Mouse (Mus musculus): ENCODE results near the gene Dusp7. TPM values are rescaled to one million over a fixed set of nuclear protein-coding genes. Genes with fewer than 3 reads are reported as not detected.

Gene Dusp7
- polyA plus RNA-seq, 1 experiment, result 11.0 TPM

- Histone ChIP-seq H3K79me2 (ENCODE audit: control insufficient read depth, insufficient read depth) (peaks cover 55% of the 10 kb centered on the region), H3K27me3 (ENCODE audit: control insufficient read depth, insufficient read depth, insufficient read length) (no peaks in the 10 kb centered on the region), H3K36me3 (ENCODE audit: control insufficient read depth, insufficient read depth) (peaks cover 23% of the 10 kb centered on the region), H3K79me3 (ENCODE audit: low read depth) (peaks cover 29% of the 10 kb centered on the region), H3ac (ENCODE audit: control insufficient read depth, insufficient read length, low read depth) (peak overlapping the region; percentile 89), H3K4me3 (ENCODE audit: insufficient read depth, poor library complexity, severe bottlenecking) (peak overlapping the region; percentile 60)
- TF ChIP-seq CTCF (IDR thresholded peaks at IDR 0.05; ENCODE audit: control insufficient read depth, insufficient read depth, insufficient read length), result no peak
- TF ChIP-seq MAX (IDR thresholded peaks at IDR 0.05), result no peak
- no peak for TF ChIP-seq MYOG (IDR thresholded peaks at IDR 0.05; ENCODE audit: control insufficient read depth, extremely low read depth, insufficient read length)
- TF ChIP-seq USF1 (IDR thresholded peaks at IDR 0.05; ENCODE audit: low read depth), result no peak
- TF ChIP-seq CEBPB (IDR thresholded peaks at IDR 0.05; ENCODE audit: low read depth), result no peak
- TF ChIP-seq FOSL1 (IDR thresholded peaks at IDR 0.05; ENCODE audit: insufficient read depth, low read length, poor library complexity, severe bottlenecking), result no peak
Observed at GRCm38 (mm10) chr9:106369801-106370485, 1.5 kb downstream of the Dusp7 start.

- TF ChIP-seq CTCF (IDR thresholded peaks at IDR 0.05; ENCODE audit: control insufficient read depth, insufficient read depth, insufficient read length) (no peak), MAX (IDR thresholded peaks at IDR 0.05) (no peak), USF1 (IDR thresholded peaks at IDR 0.05; ENCODE audit: low read depth) (no peak), MYOD1 (IDR thresholded peaks at IDR 0.05; ENCODE audit: control insufficient read depth, insufficient read length, low read depth) (no peak), FOSL1 (IDR thresholded peaks at IDR 0.05; ENCODE audit: insufficient read depth, low read length, poor library complexity, severe bottlenecking) (no peak), CEBPB (IDR thresholded peaks at IDR 0.05; ENCODE audit: low read depth) (no peak), MYOG (IDR thresholded peaks at IDR 0.05; ENCODE audit: control insufficient read depth, extremely low read depth, insufficient read length) (no peak)
- H3K4me3 ChIP-seq (ENCODE audit: insufficient read depth, poor library complexity, severe bottlenecking), result peak overlapping the region; percentile 60
- H3K79me3 ChIP-seq (ENCODE audit: low read depth), result peaks cover 29% of the 10 kb centered on the region
- peaks cover 23% of the 10 kb centered on the region for H3K36me3 ChIP-seq (ENCODE audit: control insufficient read depth, insufficient read depth)
- H3ac ChIP-seq (ENCODE audit: control insufficient read depth, insufficient read length, low read depth), result peak overlapping the region; percentile 3
- no peaks in the 10 kb centered on the region for H3K27me3 ChIP-seq (ENCODE audit: control insufficient read depth, insufficient read depth, insufficient read length)
- H3K79me2 ChIP-seq (ENCODE audit: control insufficient read depth, insufficient read depth), result peaks cover 55% of the 10 kb centered on the region
Observed at GRCm38 (mm10) chr9:106370620-106371383, 2.4 kb downstream of the Dusp7 start.

GRCm38 (mm10) chr9:106371384-106371671 lies 2.9 kb downstream of the Dusp7 start:
- H3K79me3 ChIP-seq (ENCODE audit: low read depth), result peaks cover 29% of the 10 kb centered on the region
- H3ac ChIP-seq (ENCODE audit: control insufficient read depth, insufficient read length, low read depth), result peak overlapping the region; percentile 12
- no peaks in the 10 kb centered on the region for H3K27me3 ChIP-seq (ENCODE audit: control insufficient read depth, insufficient read depth, insufficient read length)
- peaks cover 55% of the 10 kb centered on the region for H3K79me2 ChIP-seq (ENCODE audit: control insufficient read depth, insufficient read depth)
- H3K36me3 ChIP-seq (ENCODE audit: control insufficient read depth, insufficient read depth), result peaks cover 23% of the 10 kb centered on the region
- TF ChIP-seq CTCF (IDR thresholded peaks at IDR 0.05; ENCODE audit: control insufficient read depth, insufficient read depth, insufficient read length) (no peak), FOSL1 (IDR thresholded peaks at IDR 0.05; ENCODE audit: insufficient read depth, low read length, poor library complexity, severe bottlenecking) (no peak), CEBPB (IDR thresholded peaks at IDR 0.05; ENCODE audit: low read depth) (no peak), MYOG (IDR thresholded peaks at IDR 0.05; ENCODE audit: control insufficient read depth, extremely low read depth, insufficient read length) (no peak), USF1 (IDR thresholded peaks at IDR 0.05; ENCODE audit: low read depth) (no peak), MYOD1 (IDR thresholded peaks at IDR 0.05; ENCODE audit: control insufficient read depth, insufficient read length, low read depth) (no peak), MAX (IDR thresholded peaks at IDR 0.05) (no peak)
- H3K4me3 ChIP-seq (ENCODE audit: insufficient read depth, poor library complexity, severe bottlenecking), result no peak overlapping the region

GRCm38 (mm10) chr9:106371776-106372175 lies 3.3 kb downstream of the Dusp7 start:
- Histone ChIP-seq H3ac (ENCODE audit: control insufficient read depth, insufficient read length, low read depth) (no peak overlapping the region), H3K36me3 (ENCODE audit: control insufficient read depth, insufficient read depth) (peaks cover 23% of the 10 kb centered on the region), H3K4me3 (ENCODE audit: insufficient read depth, poor library complexity, severe bottlenecking) (no peak overlapping the region), H3K27me3 (ENCODE audit: control insufficient read depth, insufficient read depth, insufficient read length) (no peaks in the 10 kb centered on the region), H3K79me2 (ENCODE audit: control insufficient read depth, insufficient read depth) (peaks cover 55% of the 10 kb centered on the region), H3K79me3 (ENCODE audit: low read depth) (peaks cover 29% of the 10 kb centered on the region)
- no peak for TF ChIP-seq MYOG (IDR thresholded peaks at IDR 0.05; ENCODE audit: control insufficient read depth, extremely low read depth, insufficient read length)
- TF ChIP-seq CEBPB (IDR thresholded peaks at IDR 0.05; ENCODE audit: low read depth), result no peak
- no peak for TF ChIP-seq MAX (IDR thresholded peaks at IDR 0.05)
- TF ChIP-seq FOSL1 (IDR thresholded peaks at IDR 0.05; ENCODE audit: insufficient read depth, low read length, poor library complexity, severe bottlenecking), result no peak
- TF ChIP-seq USF1 (IDR thresholded peaks at IDR 0.05; ENCODE audit: low read depth), result no peak
- no peak for TF ChIP-seq MYOD1 (IDR thresholded peaks at IDR 0.05; ENCODE audit: control insufficient read depth, insufficient read length, low read depth)

GRCm38 (mm10) chr9:106372431-106373412 lies 4.3 kb downstream of the Dusp7 start:
- Histone ChIP-seq H3K4me3 (ENCODE audit: insufficient read depth, poor library complexity, severe bottlenecking) (no peak overlapping the region), H3ac (ENCODE audit: control insufficient read depth, insufficient read length, low read depth) (no peak overlapping the region), H3K36me3 (ENCODE audit: control insufficient read depth, insufficient read depth) (peaks cover 28% of the 10 kb centered on the region), H3K27me3 (ENCODE audit: control insufficient read depth, insufficient read depth, insufficient read length) (no peaks in the 10 kb centered on the region), H3K79me3 (ENCODE audit: low read depth) (peaks cover 29% of the 10 kb centered on the region), H3K79me2 (ENCODE audit: control insufficient read depth, insufficient read depth) (peaks cover 55% of the 10 kb centered on the region)
- TF ChIP-seq USF1 (IDR thresholded peaks at IDR 0.05; ENCODE audit: low read depth) (no peak), CEBPB (IDR thresholded peaks at IDR 0.05; ENCODE audit: low read depth) (no peak), MYOG (IDR thresholded peaks at IDR 0.05; ENCODE audit: control insufficient read depth, extremely low read depth, insufficient read length) (no peak), MAX (IDR thresholded peaks at IDR 0.05) (no peak), FOSL1 (IDR thresholded peaks at IDR 0.05; ENCODE audit: insufficient read depth, low read length, poor library complexity, severe bottlenecking) (no peak), CTCF (IDR thresholded peaks at IDR 0.05; ENCODE audit: control insufficient read depth, insufficient read depth, insufficient read length) (no peak), MYOD1 (IDR thresholded peaks at IDR 0.05; ENCODE audit: control insufficient read depth, insufficient read length, low read depth) (no peak)
